ENCODE assay signal across 21 mouse cellular contexts in genomic region chr2:3623981-3624584, GRCm38 (mm10). TPM values are rescaled to one million over a fixed set of nuclear protein-coding genes. Genes with fewer than 3 reads are reported as not detected.
DNase-seq lines count a peak whose midpoint lies in the region; ATAC-seq lines count a peak whose summit lies in the region.
"Had no signal": no experiment of that assay in that cellular context is flagged by ENCODE, and none has a peak within 500 bp of the region (broad histone marks: within the 10 kb centered on the region; RNA-seq: fewer than 3 reads in every experiment).

No protein-coding gene starts in this region.

- H3K4me3 ChIP-seq in intestine, embryonic 15.5 days (replicated peaks): no peak overlapping the region
- no peak overlapping the region for H3K4me3 ChIP-seq in kidney, embryonic 16.5 days (ENCODE audit: low read length)
- H3K4me3 ChIP-seq in liver, embryonic 13.5 days (replicated peaks): no peak overlapping the region
- H3K4me3 ChIP-seq in stomach, embryonic 16.5 days (replicated peaks; ENCODE audit: low read length): no peak overlapping the region
- H3K4me3 ChIP-seq in forebrain, embryonic 14.5 days (ENCODE audit: low read depth, low read length): no peak overlapping the region
- H3K4me3 ChIP-seq: heart, embryonic 10.5 days; limb, embryonic 15.5 days had no signal

- H3K27me3 ChIP-seq in intestine, embryonic 15.5 days (replicated peaks): no peaks in the 10 kb centered on the region
- no peaks in the 10 kb centered on the region for H3K27me3 ChIP-seq in kidney, embryonic 16.5 days (ENCODE audit: insufficient read depth, low read length)
- H3K27me3 ChIP-seq in liver, embryonic 13.5 days: no peaks in the 10 kb centered on the region
- H3K27me3 ChIP-seq in stomach, embryonic 16.5 days (ENCODE audit: control insufficient read depth, insufficient read depth, low read length): no peaks in the 10 kb centered on the region
- no peaks in the 10 kb centered on the region for H3K27me3 ChIP-seq in forebrain, embryonic 14.5 days (replicated peaks; ENCODE audit: control insufficient read depth, insufficient read depth, low read length)
- H3K27me3 ChIP-seq: limb, embryonic 15.5 days had no signal

- no peaks in the 10 kb centered on the region for H3K4me1 ChIP-seq in intestine, embryonic 15.5 days (replicated peaks)
- no peaks in the 10 kb centered on the region for H3K4me1 ChIP-seq in kidney, embryonic 16.5 days (ENCODE audit: insufficient read depth, low read length)
- peaks cover 5% of the 10 kb centered on the region; the same call in 1 of the 2 replicates for H3K4me1 ChIP-seq in liver, embryonic 13.5 days (replicated peaks)
- H3K4me1 ChIP-seq in stomach, embryonic 16.5 days (ENCODE audit: control insufficient read depth, insufficient read depth, low read length): no peaks in the 10 kb centered on the region
- H3K4me1 ChIP-seq in forebrain, embryonic 14.5 days (ENCODE audit: control insufficient read depth, insufficient read depth, low read length): no peaks in the 10 kb centered on the region
- H3K4me1 ChIP-seq: heart, embryonic 10.5 days; limb, embryonic 15.5 days had no signal

- H3K4me2 ChIP-seq in intestine, embryonic 15.5 days (replicated peaks): no peak overlapping the region
- no peak overlapping the region for H3K4me2 ChIP-seq in kidney, embryonic 16.5 days (replicated peaks; ENCODE audit: low read depth, low read length)
- no peak overlapping the region for H3K4me2 ChIP-seq in liver, embryonic 13.5 days
- H3K4me2 ChIP-seq in stomach, embryonic 16.5 days (ENCODE audit: low read depth, low read length): 0 out of 2 replicates have a peak overlapping the region, but pooled peaks have one; percentile 1
- no peak overlapping the region for H3K4me2 ChIP-seq in forebrain, embryonic 14.5 days (ENCODE audit: low read length)
- H3K4me2 ChIP-seq: hindbrain, embryonic 14.5 days; limb, embryonic 15.5 days had no signal

- peak overlapping the region; percentile 61; the same call in 1 of the 2 replicates for H3K27ac ChIP-seq in intestine, embryonic 15.5 days
- peak overlapping the region; percentile 32; the same call in 1 of the 2 replicates for H3K27ac ChIP-seq in kidney, embryonic 16.5 days (ENCODE audit: low read length)
- no peak overlapping the region; the same call in 1 of the 2 replicates for H3K27ac ChIP-seq in liver, embryonic 13.5 days
- H3K27ac ChIP-seq in stomach, embryonic 16.5 days (ENCODE audit: low read length): peak overlapping the region; percentile 78; the same call in 1 of the 2 replicates
- H3K27ac ChIP-seq in forebrain, embryonic 14.5 days (ENCODE audit: low read depth, low read length): no peak overlapping the region
- H3K27ac ChIP-seq: heart, embryonic 10.5 days; hindbrain, embryonic 14.5 days; limb, embryonic 15.5 days; macrophage had no signal

- whole genome bisulfite sequencing in intestine, embryonic 15.5 days: 64% methylated on average over 7 of the region's 7 CpGs
- 82% methylated on average over 7 of the region's 7 CpGs for WGBS in kidney, embryonic 16.5 days
- 67% methylated on average over 7 of the region's 7 CpGs for WGBS in liver, embryonic 13.5 days (ENCODE audit: insufficient replicate concordance)
- 69% methylated on average over 7 of the region's 7 CpGs for WGBS in stomach, embryonic 16.5 days
- WGBS in forebrain, embryonic 14.5 days: 91% methylated on average over 7 of the region's 7 CpGs

- no peak overlapping the region for H3K9ac ChIP-seq in intestine, embryonic 15.5 days
- no peak overlapping the region for H3K9ac ChIP-seq in kidney, embryonic 16.5 days (replicated peaks; ENCODE audit: low read length)
- no peak overlapping the region for H3K9ac ChIP-seq in liver, embryonic 13.5 days
- no peak overlapping the region for H3K9ac ChIP-seq in stomach, embryonic 16.5 days (ENCODE audit: low read length)
- no peak overlapping the region for H3K9ac ChIP-seq in forebrain, embryonic 14.5 days (ENCODE audit: low read length)
- H3K9ac ChIP-seq: hindbrain, embryonic 14.5 days; limb, embryonic 15.5 days had no signal

- H3K36me3 ChIP-seq in intestine, embryonic 15.5 days: no peaks in the 10 kb centered on the region
- H3K36me3 ChIP-seq in kidney, embryonic 16.5 days (ENCODE audit: insufficient read depth, low read length): no peaks in the 10 kb centered on the region
- no peaks in the 10 kb centered on the region for H3K36me3 ChIP-seq in liver, embryonic 13.5 days
- H3K36me3 ChIP-seq in stomach, embryonic 16.5 days (ENCODE audit: control insufficient read depth, insufficient read depth, low read length): no peaks in the 10 kb centered on the region
- no peaks in the 10 kb centered on the region for H3K36me3 ChIP-seq in forebrain, embryonic 14.5 days (ENCODE audit: control insufficient read depth, insufficient read depth, low read length)
- H3K36me3 ChIP-seq: heart, embryonic 10.5 days; limb, embryonic 15.5 days had no signal

- H3K9me3 ChIP-seq in intestine, embryonic 15.5 days: no peaks in the 10 kb centered on the region
- no peaks in the 10 kb centered on the region for H3K9me3 ChIP-seq in kidney, embryonic 16.5 days (ENCODE audit: low read length)
- H3K9me3 ChIP-seq in liver, embryonic 13.5 days (replicated peaks): no peaks in the 10 kb centered on the region
- no peaks in the 10 kb centered on the region for H3K9me3 ChIP-seq in stomach, embryonic 16.5 days (replicated peaks; ENCODE audit: control insufficient read depth, low read length)
- no peaks in the 10 kb centered on the region for H3K9me3 ChIP-seq in forebrain, embryonic 14.5 days (replicated peaks; ENCODE audit: control insufficient read depth, low read length)
- H3K9me3 ChIP-seq: heart, embryonic 10.5 days; limb, embryonic 15.5 days had no signal

- no peak for DNase-seq in liver, embryonic 13.5 days
- DNase-seq in gastrocnemius, postnatal 25 days: no peak
- no peak for DNase-seq in forebrain, embryonic 14.5 days (ENCODE audit: low spot score)
- no peak for DNase-seq in frontal cortex, adult 2 months (ENCODE audit: extremely low spot score in 1 of 2, low spot score in 1 of 2)
- DNase-seq: adrenal gland, postnatal 10 days; cerebellum, postnatal 10 days; embryo, embryonic 11 days; gastrocnemius, postnatal 14 days; heart, postnatal 14 days; layer of hippocampus, adult 9-11 months; midbrain, embryonic 14.5 days; right cerebral cortex, postnatal 14 days; thymus, adult 2 months had no signal

- peak; percentile 96 for ATAC-seq in intestine, embryonic 15.5 days
- ATAC-seq in kidney, embryonic 16.5 days (ENCODE audit: low FRiP score, low TSS enrichment): peak; percentile 85
- ATAC-seq in liver, embryonic 13.5 days (ENCODE audit: low read depth): peak; percentile 57; the same call in 1 of the 2 replicates
- peak; percentile 89 for ATAC-seq in stomach, embryonic 16.5 days (ENCODE audit: insufficient read depth, low FRiP score)
- ATAC-seq in forebrain, embryonic 14.5 days: no peak
- ATAC-seq: forebrain, embryonic 16.5 days had no signal

RNA-seq across cellular contexts. Expression of gene Fam107b, which starts 53.8 kb away (rescaled TPM):
- polyA plus RNA-seq in intestine, embryonic 15.5 days (2015; fragmentation: Nextera tagmentation; extraction: Ambion mirVana): 41.0 and 44.7 TPM in 2 replicates
- 67.2 and 76.1 TPM in 2 replicates for polyA plus RNA-seq in kidney, embryonic 16.5 days (2015; fragmentation: Nextera tagmentation; extraction: Ambion mirVana)
- polyA plus RNA-seq in liver, embryonic 13.5 days (2015; fragmentation: Nextera tagmentation; extraction: Ambion mirVana): 13.4 and 21.0 TPM in 2 replicates
- 42.2 and 47.0 TPM in 2 replicates for polyA plus RNA-seq in stomach, embryonic 16.5 days (2015; fragmentation: Nextera tagmentation; extraction: Ambion mirVana)
- 1 to 10 TPM; 2.2 to 2.7 TPM for total RNA-seq in gastrocnemius, postnatal 25 days (2021)
- 75.4 and 77.3 TPM in 2 replicates for polyA plus RNA-seq in forebrain, embryonic 14.5 days (2014; fragmentation: Nextera tagmentation; extraction: Ambion mirVana)
- 10.4 and 13.8 TPM in 2 replicates for polyA plus RNA-seq in frontal cortex, adult 2 months (2012; rRNA removed)

Comparison
In these comparisons a context has a peak if more than half of its experiments do, and no peak if none do; other contexts are left out.
1. H3K27ac ChIP-seq: peak in intestine, embryonic 15.5 days (single experiment), kidney, embryonic 16.5 days (single experiment) and stomach, embryonic 16.5 days (single experiment); none in liver, embryonic 13.5 days (single experiment) and forebrain, embryonic 14.5 days (single experiment).